Mouse (Mus musculus): Measurements from ENCODE around the gene Krtap9-5. TPM values are rescaled to one million over a fixed set of nuclear protein-coding genes. Genes with fewer than 3 reads are reported as not detected.
A peak's percentile ranks its signal among the peaks of the same experiment; 100 is the strongest.

Gene Krtap9-5
- not detected for total RNA-seq (2021)

DNA sequence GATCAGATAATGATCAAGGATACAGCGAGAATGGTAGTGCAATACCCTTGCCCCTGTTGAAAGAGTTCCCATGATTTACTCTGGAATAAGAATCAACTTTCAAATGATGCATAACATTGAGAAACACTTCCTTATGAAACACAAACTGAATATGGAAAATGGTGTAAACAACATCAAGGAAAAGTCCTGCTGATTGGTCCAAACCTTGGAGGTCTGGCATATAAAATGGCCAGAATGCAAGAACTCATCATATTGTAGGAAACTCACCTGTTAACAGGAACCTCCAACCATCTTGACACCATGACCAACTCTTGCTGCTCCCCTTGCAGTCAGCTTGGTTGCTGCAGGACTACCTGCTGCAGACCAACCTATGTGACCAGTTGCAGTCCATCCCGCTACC lies at the start of gene Krtap9-5:
Gene Krtap9-5, plus strand, starts transcription at position 301 of the 400 bp plus-strand sequence.
- intact Hi-C loops (cut with DNase I) = no loop called here
- no peak for DNase-seq (ENCODE audit: low spot score in 2 of 2)

DNA sequence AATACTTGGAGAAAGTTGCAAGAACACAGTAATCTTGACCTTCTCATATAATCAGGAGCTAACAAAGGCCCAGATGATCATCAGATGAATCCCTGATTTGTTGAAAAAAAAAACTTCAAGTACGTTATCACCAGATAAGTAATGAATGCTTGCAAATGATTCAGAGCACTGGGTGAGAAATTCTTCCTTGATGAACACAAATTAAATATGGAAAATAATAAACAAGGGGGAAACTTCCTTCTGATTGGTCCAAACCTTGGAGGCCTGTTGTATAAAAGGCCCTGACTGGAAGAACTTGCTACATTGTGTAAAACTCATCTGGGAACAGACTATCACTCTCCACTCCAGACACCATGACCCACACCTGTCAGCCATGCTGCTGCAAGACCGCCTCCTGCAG lies 40.7 kb upstream of the Krtap9-5 start, which contains the start of gene Krtap31-1:
Gene Krtap31-1, plus strand, starts transcription at position 301 of the 400 bp plus-strand sequence.
- intact Hi-C loops (cut with DNase I) = no loop called here
- DNase-seq (ENCODE audit: low spot score in 2 of 2) = no peak

GRCm38 (mm10) chr11:99914451-99914850 lies 33.8 kb upstream of the Krtap9-5 start, which contains the start of gene Gm11565:
Gene Gm11565 (plus strand): TSS chr11:99914751.
- DNase-seq (ENCODE audit: low spot score in 2 of 2) = no peak
- intact Hi-C loops (cut with DNase I) = no loop called here

- no peak for DNase-seq (ENCODE audit: low spot score in 2 of 2)
- intact Hi-C loops (cut with DNase I) = no loop called here
These were observed 12.3 kb upstream of the Krtap9-5 start, which contains the start of gene Krtap31-2 for GRCm38 (mm10) chr11:99935991-99936390. Gene Krtap31-2 (plus strand): TSS chr11:99936291.

- intact Hi-C loops (cut with DNase I) = no loop called here
These were observed 10.5 kb upstream of the Krtap9-5 start for GRCm38 (mm10) chr11:99937751-99938264.

GRCm38 (mm10) chr11:99964213-99964612 lies 15.9 kb downstream of the Krtap9-5 start:
- intact Hi-C loops (cut with DNase I) = no loop called here
- no peak for DNase-seq (ENCODE audit: low spot score in 2 of 2)

More at GRCm38 (mm10) chr11:99937751-99938264, 10.5 kb upstream of the Krtap9-5 start:
- DNase-seq (ENCODE audit: low spot score in 2 of 2) = no peak

- intact Hi-C loops (cut with DNase I) = no loop called here
- no peak for DNase-seq (ENCODE audit: low spot score in 2 of 2)
These were observed 17.7 kb downstream of the Krtap9-5 start for GRCm38 (mm10) chr11:99965961-99966360.

GRCm38 (mm10) chr11:99978953-99979352 lies 30.7 kb downstream of the Krtap9-5 start, which contains the start of gene Krtap29-1:
Gene Krtap29-1 (minus strand): TSS chr11:99979053.
- intact Hi-C loops (cut with DNase I) = no loop called here
- DNase-seq (ENCODE audit: low spot score in 2 of 2) = no peak

DNA sequence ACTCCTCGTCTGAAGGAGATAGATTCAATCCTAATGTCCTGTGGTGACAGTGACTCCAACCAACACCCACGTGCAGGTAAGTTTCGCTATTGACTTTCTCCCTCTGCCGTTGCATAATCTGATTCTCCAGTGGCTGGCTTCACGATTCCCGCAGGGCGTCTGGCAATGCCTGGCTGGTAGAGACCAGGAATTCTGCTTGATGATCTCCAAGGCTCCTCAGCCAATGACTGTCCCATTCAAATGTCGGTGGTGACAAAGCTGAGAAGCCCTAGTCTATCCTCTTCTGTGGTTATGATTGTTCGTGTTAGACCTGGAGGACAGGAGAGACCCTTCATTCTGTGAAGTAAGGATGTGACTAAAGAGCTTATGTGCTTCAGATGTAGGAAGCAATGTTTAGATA lies 34.5 kb downstream of the Krtap9-5 start:
- no peak for DNase-seq (ENCODE audit: low spot score in 2 of 2)
- intact Hi-C loops (cut with DNase I) = no loop called here

DNA sequence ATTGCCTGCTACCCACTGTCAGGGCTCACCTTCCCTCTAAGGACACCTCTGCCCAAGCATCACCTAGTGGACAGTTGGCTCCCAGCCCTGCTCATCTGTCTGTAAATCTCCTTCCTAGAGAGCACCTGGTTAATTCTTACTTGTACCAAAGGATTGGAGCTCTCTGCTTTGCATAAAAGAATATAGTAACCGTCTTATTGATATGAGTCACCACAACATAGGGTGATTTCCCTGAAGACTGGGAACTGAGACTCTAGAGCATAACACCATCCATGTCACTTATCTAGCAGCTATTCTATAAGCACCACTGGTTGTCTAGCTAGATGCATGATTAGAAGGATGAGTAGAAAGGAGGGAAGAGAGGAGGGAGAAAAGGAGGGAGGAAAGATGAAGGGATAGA lies 35.2 kb downstream of the Krtap9-5 start:
- intact Hi-C loops (cut with DNase I) = no loop called here

GRCm38 (mm10) chr11:99985291-99986092 lies 37.2 kb downstream of the Krtap9-5 start:
- intact Hi-C loops (cut with DNase I) = no loop called here
- peak; percentile 54 to 55 for DNase-seq (ENCODE audit: low spot score in 2 of 2)

More for the DNA sequence above, 35.2 kb downstream of the Krtap9-5 start:
- DNase-seq (ENCODE audit: low spot score in 2 of 2) = no peak

GRCm38 (mm10) chr11:99986180-99986647 lies 37.9 kb downstream of the Krtap9-5 start, which contains the start of gene Krtap16-1:
Gene Krtap16-1 (minus strand): TSS chr11:99986597.
- intact Hi-C loops (cut with DNase I) = no loop called here
- no peak for DNase-seq (ENCODE audit: low spot score in 2 of 2)

GRCm38 (mm10) chr11:99988530-99988929 lies 40.3 kb downstream of the Krtap9-5 start:
- DNase-seq (ENCODE audit: low spot score in 2 of 2) = no peak

GRCm38 (mm10) chr11:99989881-99990405 lies 41.7 kb downstream of the Krtap9-5 start:
- no peak for DNase-seq (ENCODE audit: low spot score in 2 of 2)
- intact Hi-C loops (cut with DNase I) = no loop called here

More at GRCm38 (mm10) chr11:99988530-99988929, 40.3 kb downstream of the Krtap9-5 start:
- intact Hi-C loops (cut with DNase I) = no loop called here

GRCm38 (mm10) chr11:99990571-99990970 lies 42.3 kb downstream of the Krtap9-5 start:
- intact Hi-C loops (cut with DNase I) = no loop called here

DNA sequence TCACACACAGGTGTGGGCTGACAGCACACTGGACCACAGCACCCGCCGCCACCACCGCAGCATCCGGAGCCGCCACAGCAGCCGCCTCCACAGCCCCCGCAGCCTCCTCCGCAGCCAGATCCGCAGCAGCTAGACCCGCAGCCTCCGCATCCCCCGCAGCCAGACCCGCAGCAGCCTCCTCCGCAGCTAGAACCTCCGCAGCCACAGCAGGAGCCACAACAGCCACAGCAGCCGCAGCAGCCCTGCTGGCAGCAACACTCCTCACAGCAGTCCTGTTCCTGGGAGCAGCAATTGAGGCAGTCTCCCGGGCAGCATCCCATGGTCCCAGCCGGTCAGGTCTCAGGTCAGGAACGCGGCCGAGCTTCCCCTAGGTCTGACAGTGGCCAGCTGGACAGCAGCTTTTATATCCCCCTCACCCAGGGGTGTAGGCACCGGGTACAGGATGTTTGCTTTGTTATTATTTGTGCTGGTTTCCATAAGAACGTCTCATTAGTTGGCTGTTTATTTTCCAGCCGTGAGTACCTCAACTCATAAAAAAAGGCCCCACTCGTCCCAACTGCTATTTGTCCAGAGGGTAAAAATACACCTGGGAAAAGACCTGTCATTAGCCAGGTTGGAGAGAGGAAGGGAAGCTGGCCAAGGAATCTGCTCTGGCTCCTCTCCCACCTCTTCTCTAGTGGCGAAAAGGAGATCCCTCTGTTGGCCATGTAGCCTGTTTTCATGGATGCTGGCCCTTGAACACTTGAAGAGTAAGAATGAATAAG lies 45.5 kb downstream of the Krtap9-5 start, which contains the start of gene Krtap17-1:
Gene Krtap17-1, minus strand, starts transcription at position 375 of the 764 bp plus-strand sequence.
- no peak for DNase-seq (ENCODE audit: low spot score in 2 of 2)
- intact Hi-C loops (cut with DNase I) = no loop called here

More at GRCm38 (mm10) chr11:99990571-99990970, 42.3 kb downstream of the Krtap9-5 start:
- DNase-seq (ENCODE audit: low spot score in 2 of 2) = no peak

DNA sequence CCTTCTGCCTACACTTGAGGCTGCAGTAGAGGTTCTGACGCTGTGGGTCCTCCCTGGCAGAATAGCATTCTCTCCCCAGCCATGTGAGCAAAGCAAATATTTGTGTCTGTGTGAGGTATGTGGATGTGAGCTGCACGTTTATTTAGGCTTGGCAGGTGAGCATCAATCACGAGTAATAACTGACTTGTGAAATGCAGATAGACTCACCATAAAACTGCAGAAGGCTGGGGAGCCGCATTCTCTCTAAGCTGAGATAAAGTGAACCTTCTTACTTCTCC lies 46.0 kb downstream of the Krtap9-5 start:
- intact Hi-C loops (cut with DNase I) = no loop called here
- no peak for DNase-seq (ENCODE audit: low spot score in 2 of 2)

- intact Hi-C loops (cut with DNase I) = no loop called here
- no peak for DNase-seq (ENCODE audit: low spot score in 2 of 2)
These were observed 50.8 kb downstream of the Krtap9-5 start for GRCm38 (mm10) chr11:99999091-99999490.
